Mouse (Mus musculus): ENCODE measurements around the gene Wnt9b.
"Not testable (repeated sequence)": the region's sequence is repeated elsewhere in the genome, so short reads cannot be mapped to it uniquely, and the experiment has no call there.

Wnt9b gene

GRCm38 (mm10) chr11:103749306-103750089, at the start of gene Wnt9b:
Gene Wnt9b, minus strand, starts transcription at chr11:103749821.
- ATAC-seq (ENCODE audit: low TSS enrichment) = no peak; the same call in 1 of the 2 replicates

GRCm38 (mm10) chr11:103789951-103790350, 40.3 kb upstream of the Wnt9b start:
- 0 out of 2 replicates have a peak, but pooled peaks have one; percentile 20 for ATAC-seq (ENCODE audit: low TSS enrichment)

DNA sequence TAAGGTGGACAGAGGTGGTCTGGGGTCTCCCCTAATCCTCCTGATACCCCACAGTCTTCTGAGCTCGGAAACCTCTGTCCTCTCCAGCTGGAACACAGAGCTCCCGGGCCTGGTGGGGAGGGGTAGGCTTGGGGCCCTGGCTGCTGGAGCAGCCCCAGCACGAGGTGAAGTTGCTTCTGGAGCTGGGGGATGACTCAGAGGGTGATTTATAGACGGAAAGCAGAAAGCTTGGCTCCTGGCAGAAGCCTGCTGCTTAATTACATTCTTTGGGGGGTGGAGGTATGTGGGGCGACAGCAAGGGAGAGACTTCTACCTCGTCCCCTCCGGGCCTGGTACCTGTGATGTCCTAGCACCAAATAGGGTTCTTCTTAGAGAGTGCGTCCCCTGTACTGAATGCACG, 30.5 kb upstream of the Wnt9b start:
- no peak for ATAC-seq (ENCODE audit: low TSS enrichment)

GRCm38 (mm10) chr11:103774228-103774530, 24.6 kb upstream of the Wnt9b start:
- ATAC-seq (ENCODE audit: low TSS enrichment) = no peak

GRCm38 (mm10) chr11:103773387-103774227, 24.0 kb upstream of the Wnt9b start, which contains the start of gene Wnt3:
Gene Wnt3, plus strand, starts transcription at chr11:103774150.
- ATAC-seq (ENCODE audit: low TSS enrichment) = no peak

DNA sequence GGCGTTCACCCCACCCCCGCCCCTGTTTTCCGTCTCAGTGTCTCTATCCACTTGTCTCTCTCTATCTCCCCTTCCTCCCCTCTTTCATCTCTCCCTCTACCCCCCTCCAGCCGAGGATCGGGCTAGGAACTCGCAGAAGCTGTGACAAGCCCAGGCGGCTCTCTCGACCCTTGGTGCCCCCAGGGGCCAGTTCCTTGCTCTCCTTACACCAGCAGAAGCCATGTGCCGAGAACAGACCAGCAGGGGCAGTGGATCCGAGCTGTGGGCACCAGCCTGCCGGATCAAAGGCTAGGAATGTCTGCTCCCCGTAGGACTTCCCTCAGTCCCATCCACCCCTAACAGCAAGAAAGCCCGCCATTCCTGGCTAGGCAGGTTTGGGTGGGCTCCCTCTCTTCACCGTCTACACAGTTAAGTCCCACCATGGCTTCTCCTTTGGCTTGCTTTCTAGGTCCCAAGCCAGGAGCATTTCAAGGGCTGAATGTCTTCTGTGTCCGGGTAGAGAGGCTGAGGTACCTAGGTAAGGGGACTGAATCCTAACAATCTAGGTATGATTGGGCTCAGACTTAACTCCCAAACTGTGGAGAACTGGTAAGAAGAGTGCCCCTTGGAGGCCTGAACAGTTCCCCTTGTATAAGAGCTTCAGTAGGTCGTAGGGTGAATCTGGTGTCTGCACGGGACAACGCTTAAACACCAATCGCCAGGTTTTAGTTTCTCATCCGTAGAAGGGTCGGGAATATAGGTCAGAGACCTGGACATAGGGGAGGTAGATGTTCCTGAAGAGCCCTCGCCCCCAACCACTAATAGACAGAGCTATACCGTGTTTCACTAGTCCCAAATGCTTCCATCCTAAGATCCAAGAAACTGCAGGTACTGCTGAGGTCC, 23.1 kb upstream of the Wnt9b start:
- no peak for ATAC-seq (ENCODE audit: low TSS enrichment)

GRCm38 (mm10) chr11:103771160-103771817, 21.7 kb upstream of the Wnt9b start:
- ATAC-seq (ENCODE audit: low TSS enrichment) = no peak

- ATAC-seq (ENCODE audit: low TSS enrichment) = no peak
These were observed 16.0 kb upstream of the Wnt9b start for GRCm38 (mm10) chr11:103765556-103766011.

GRCm38 (mm10) chr11:103764601-103765000, 15.0 kb upstream of the Wnt9b start:
- ATAC-seq (ENCODE audit: low TSS enrichment) = no peak

GRCm38 (mm10) chr11:103763410-103764163, 14.0 kb upstream of the Wnt9b start:
- peak; percentile 34; the same call in 1 of the 2 replicates for ATAC-seq (ENCODE audit: low TSS enrichment)

DNA sequence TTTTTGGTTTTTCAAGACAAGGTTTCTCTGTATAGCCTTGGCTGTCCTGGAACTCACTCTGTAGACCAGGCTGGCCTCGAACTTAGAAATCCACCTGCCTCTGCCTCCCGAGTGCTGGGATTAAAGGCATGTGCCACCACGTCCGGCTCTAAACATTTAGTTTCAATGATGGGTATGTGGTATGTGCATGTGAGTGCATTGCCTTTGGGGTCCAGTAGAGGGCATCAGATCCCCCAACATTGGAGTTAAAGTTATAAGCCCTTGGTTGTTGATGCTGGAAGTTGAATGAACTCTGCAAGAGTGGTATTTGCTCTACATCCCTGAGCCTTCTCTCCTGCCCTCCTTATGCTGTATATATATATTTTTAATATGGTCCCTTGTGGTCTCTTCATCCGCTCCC, 11.3 kb upstream of the Wnt9b start:
- not testable (repeated sequence) for ATAC-seq (ENCODE audit: low TSS enrichment)

DNA sequence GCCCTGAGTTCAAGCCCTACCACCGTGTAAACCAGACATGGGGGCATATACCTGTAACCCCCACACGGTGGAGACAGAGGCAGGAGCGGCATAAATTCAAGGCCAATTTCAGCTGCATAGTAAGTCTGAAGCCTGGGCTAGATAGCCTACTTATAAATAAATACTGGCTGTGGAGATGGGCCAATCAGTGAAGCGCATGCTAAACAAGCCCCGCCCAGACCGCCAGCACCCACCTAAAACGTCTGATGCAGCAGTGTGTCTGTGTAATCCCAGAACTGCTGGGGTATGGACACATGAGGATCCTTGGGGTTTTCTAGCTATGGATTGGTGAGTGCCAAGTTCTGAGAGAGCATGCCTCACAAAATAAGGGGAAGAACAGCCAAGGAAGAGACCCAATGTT, 10.5 kb upstream of the Wnt9b start:
- ATAC-seq (ENCODE audit: low TSS enrichment) = no peak

- ATAC-seq (ENCODE audit: low TSS enrichment) = peak; percentile 52; the same call in 1 of the 2 replicates
These were observed 9.1 kb upstream of the Wnt9b start for GRCm38 (mm10) chr11:103758706-103759105.

DNA sequence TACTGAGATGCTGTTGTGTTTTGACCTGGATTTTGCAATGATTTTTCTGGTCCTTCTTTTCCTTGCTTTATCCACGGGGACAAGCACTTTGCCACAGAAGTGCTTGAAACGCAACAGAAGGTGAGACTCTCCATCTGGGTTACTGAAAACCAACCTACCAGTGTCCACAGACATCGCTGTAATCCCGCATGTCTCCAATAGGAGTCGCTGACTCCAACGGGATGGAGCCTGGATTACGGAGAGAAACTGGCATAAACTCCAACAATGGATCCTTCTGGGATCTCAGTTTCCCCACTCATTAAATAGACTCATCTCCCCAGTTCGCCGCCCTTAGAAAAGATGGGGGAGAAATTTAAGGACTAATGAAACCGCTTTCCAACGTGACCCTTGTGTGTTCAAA, 8.4 kb upstream of the Wnt9b start:
- ATAC-seq (ENCODE audit: low TSS enrichment) = no peak

DNA sequence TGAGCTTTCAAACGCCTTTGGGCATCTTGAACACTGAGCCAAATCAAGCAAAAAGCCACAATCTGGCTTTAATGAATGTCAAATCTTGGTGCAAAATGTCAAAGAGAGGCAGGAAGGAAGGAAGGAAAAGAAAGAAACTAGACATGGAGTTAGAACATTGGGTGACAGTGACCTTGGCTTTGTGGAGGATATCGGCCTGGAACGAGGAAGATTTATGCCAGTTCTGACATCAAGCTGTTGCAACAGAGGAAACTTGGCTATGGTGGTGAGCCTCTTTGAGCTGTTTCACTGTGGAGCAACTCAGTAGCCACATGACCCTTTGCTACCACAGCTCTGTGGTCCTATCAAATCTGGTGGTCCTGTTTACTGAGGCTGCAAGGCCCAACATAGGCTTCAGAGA, 991 bp upstream of the Wnt9b start:
- no peak for ATAC-seq (ENCODE audit: low TSS enrichment)

DNA sequence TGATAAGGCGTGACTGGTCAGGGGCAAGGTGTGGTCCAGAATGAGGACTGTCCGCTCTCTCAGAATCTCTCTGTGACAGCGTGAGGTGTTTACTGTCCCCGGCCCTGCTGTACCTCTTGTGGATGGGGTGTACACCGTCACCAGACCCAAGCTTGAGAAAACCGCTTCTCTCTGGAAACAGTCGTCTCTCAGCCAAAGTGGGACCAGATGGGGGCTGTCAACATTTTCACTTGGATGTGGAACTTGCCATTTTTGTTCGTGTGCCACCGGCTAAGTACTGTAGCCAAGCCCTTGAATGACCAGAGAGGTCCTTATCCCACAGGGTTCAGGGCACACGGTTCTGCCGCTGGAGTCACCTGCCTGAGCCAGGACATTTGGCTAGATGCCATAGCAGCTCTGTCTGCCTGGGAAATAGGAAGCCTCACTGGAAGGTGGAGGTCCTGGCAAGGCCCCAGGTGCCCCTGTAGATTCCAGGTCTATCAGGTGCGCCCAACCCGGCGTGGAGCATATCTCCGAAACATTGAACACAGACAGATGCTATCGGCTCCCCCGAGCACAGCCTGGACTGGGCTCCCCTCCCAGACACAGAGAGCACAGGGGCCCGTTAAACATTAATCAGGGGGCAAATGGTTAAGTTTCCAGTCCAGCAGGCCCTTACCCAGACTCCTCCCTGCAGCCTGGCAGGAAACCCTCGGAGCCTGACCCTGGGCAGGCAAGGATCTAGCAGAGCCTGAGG, 14.4 kb downstream of the Wnt9b start:
- ATAC-seq (ENCODE audit: low TSS enrichment) = no peak

DNA sequence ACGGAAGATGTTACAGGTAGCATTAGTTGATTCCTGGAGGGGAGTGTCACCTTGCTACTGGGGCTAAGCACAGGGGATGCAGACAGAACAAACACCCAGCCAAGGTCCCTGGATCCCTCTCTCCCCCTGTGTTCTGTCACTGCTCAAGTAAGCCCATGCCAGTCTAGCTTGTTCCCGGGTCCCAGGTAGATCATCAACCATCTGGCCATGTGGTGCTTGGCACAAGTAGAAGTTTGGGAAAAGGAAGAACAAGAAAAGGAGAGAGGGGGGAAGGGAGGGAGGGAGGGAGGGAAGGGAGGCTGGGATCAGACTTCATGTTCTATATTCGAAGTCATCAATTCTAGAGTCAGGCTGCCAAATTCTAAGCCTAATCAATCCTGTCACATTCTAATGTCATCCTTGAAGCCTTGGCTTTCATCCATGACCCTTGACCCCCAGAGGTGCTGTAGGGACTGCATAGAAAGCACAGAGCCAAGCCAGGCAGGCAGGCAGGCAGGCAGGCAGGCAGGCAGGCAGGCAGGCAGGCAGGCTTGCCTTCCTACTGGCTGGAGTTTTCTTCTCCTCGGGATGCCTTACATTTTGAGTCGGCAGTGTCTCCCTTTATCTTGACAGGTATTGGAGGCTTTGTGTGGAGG, 15.1 kb downstream of the Wnt9b start:
- ATAC-seq (ENCODE audit: low TSS enrichment) = no peak

GRCm38 (mm10) chr11:103733961-103734360, 15.7 kb downstream of the Wnt9b start:
- no peak for ATAC-seq (ENCODE audit: low TSS enrichment)

GRCm38 (mm10) chr11:103733069-103733468, 16.6 kb downstream of the Wnt9b start:
- peak; percentile 55; the same call in 1 of the 2 replicates for ATAC-seq (ENCODE audit: low TSS enrichment)

All from frontal cortex, adult (tissue).